ENCODE assay signal across 9 mouse cellular contexts in the genomic region with DNA sequence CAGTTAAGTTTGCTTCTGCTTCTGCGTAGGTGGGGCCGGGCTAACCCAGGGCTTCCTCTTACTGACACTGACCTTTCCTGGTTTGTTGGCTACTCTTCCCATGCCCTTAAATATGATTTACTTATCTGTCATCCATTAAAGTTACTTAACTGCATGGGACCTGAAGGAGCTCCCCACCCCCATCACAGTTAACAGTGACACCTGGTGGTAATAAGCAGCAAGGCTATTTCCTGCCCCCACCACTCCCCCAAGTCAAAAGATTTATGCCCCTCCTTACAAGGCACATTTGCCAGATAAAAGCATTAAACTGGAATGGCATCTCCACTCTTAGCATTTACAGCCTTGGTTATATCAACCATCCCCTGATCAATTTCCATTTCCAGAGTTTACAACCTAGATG. TPM values are rescaled to one million over a fixed set of nuclear protein-coding genes. Genes with fewer than 3 reads are reported as not detected.
DNase-seq lines count a peak whose midpoint lies in the region; ATAC-seq and TF ChIP-seq lines count a peak whose summit lies in the region.
"Had no signal": no experiment of that assay in that cellular context is flagged by ENCODE, and none has a peak within 500 bp of the region (broad histone marks: within the 10 kb centered on the region; RNA-seq: fewer than 3 reads in every experiment).

No protein-coding gene starts in this region.

- H3K4me3 ChIP-seq in left cerebral cortex, adult 2 months = no peak overlapping the region
- H3K4me3 ChIP-seq: embryonic facial prominence, embryonic 13.5 days had no signal

- ATAC-seq in megakaryocyte-erythroid progenitor cell, adult 5-6 weeks (replicated peaks; ENCODE audit: low FRiP score, low TSS enrichment, poor library complexity, severe bottlenecking) = peak; percentile 56; the same call in 1 of the 2 replicates

- DNase-seq in adrenal gland, postnatal 10 days = peak; percentile 16
- no peak for DNase-seq in adrenal gland, adult 18-20 months (ENCODE audit: low spot score in 2 of 2)
- DNase-seq in left cerebral cortex, adult 2 months (ENCODE audit: extremely low spot score in 1 of 2, low spot score in 2 of 2) = no peak
- DNase-seq in left cerebral cortex, adult 18-20 months (ENCODE audit: low spot score in 2 of 2) = no peak
- peak; percentile 59 for DNase-seq in NIH3T3 (ENCODE audit: low read depth)
- DNase-seq in urinary bladder, postnatal 14 days (ENCODE audit: low spot score) = no peak
- DNase-seq in cerebellum, adult 11-12 months = no peak

- TF ChIP-seq CTCF in left cerebral cortex, adult 2 months (IDR thresholded peaks at IDR 0.05) = peak; percentile 62

- H3K27ac ChIP-seq in left cerebral cortex, adult 2 months = no peak overlapping the region
- H3K27ac ChIP-seq: embryonic facial prominence, embryonic 13.5 days had no signal

- intact Hi-C loops in left cerebral cortex, adult 2 months (cut with DNase I) = loop anchor here (5.0 kb wide), 1 partner anchor 353 kb away; no protein-coding TSS in a partner anchor

RNA-seq across cellular contexts. Expression of a gene that starts 38.3 kb away (rescaled TPM):
- total RNA-seq in adrenal gland, postnatal 10 days (2021) = 10 to 100 TPM; 18.6 to 19.8 TPM
- 10 to 100 TPM; 17.8 to 18.9 TPM for total RNA-seq in adrenal gland, adult 18-20 months (2021)
- total RNA-seq in left cerebral cortex, adult 2 months (2021) = 10 to 100 TPM; 20.6 to 22.7 TPM
- 10 to 100 TPM; 21.0 to 23.5 TPM for total RNA-seq in left cerebral cortex, adult 18-20 months (2021)
- total RNA-seq in megakaryocyte-erythroid progenitor cell, adult 5-6 weeks (2014; fragmentation: Nextera tagmentation) = 22.0 and 28.8 TPM in 2 replicates
- total RNA-seq in megakaryocyte-erythroid progenitor cell, adult 5-6 weeks (2017) = 24.7 and 27.7 TPM in 2 replicates

RNA-seq across cellular contexts. Expression of a gene that starts 38.4 kb away (rescaled TPM):
- total RNA-seq in adrenal gland, postnatal 10 days (2021) = 10 to 100 TPM; 25.0 to 39.9 TPM
- 10 to 100 TPM; 28.6 to 35.3 TPM for total RNA-seq in adrenal gland, adult 18-20 months (2021)
- total RNA-seq in left cerebral cortex, adult 2 months (2021) = 10 to 100 TPM; 58.3 to 61.4 TPM
- total RNA-seq in left cerebral cortex, adult 18-20 months (2021) = 10 to 100 TPM; 74.0 to 79.9 TPM
- total RNA-seq in megakaryocyte-erythroid progenitor cell, adult 5-6 weeks (2014; fragmentation: Nextera tagmentation) = 41.1 and 48.7 TPM in 2 replicates
- total RNA-seq in megakaryocyte-erythroid progenitor cell, adult 5-6 weeks (2017) = 21.6 and 27.9 TPM in 2 replicates

Comparison
In these comparisons a context has a peak if more than half of its experiments do, and no peak if none do; other contexts are left out.
1. DNase-seq: peak in adrenal gland, postnatal 10 days (single experiment) and NIH3T3 (single experiment); none in adrenal gland, adult 18-20 months (0 of 2), left cerebral cortex, adult 2 months (0 of 2), left cerebral cortex, adult 18-20 months (0 of 2), urinary bladder, postnatal 14 days (single experiment) and cerebellum, adult 11-12 months (single experiment).